Mouse (Mus musculus) MEL (cell line): ENCODE measurements around the gene Vsig2. TPM values are rescaled to one million over a fixed set of nuclear protein-coding genes. Genes with fewer than 3 reads are reported as not detected.

Experiments used
- DNase-seq: peaks from one replicate; pipeline ENCODE4 v3.0.0; 2011; ENCODE audit warnings: low read depth, low spot score
- H3K27ac ChIP-seq: 2 replicates; pipeline ENCODE4 v1.5.1; 2012; ENCODE audit warnings: low read depth, mild to moderate bottlenecking, control low read depth, low read length, moderate library complexity; ENCODE audit not compliant: control insufficient read depth
- H3K27me3 ChIP-seq, 2 experiments: fragments of 150-350 bp in 1 of 2; sonication (generic) in 1 of 2; 2 replicates each; pipeline ENCODE4 v1.6.1; 2012; ENCODE audit warnings: low read length in 2 of 2, mild to moderate bottlenecking in 2 of 2, improper control_type of control experiment in 1 of 2, moderate library complexity in 1 of 2; ENCODE audit not compliant: insufficient read depth in 2 of 2, control insufficient read depth in 1 of 2
- H3K36me3 ChIP-seq, 2 experiments: 2 replicates each; pipeline ENCODE4 v1.6.1; 2012 to 2014; ENCODE audit warnings: low read length in 2 of 2, improper control_type of control experiment in 1 of 2, inconsistent platforms in 1 of 2, mild to moderate bottlenecking in 1 of 2; ENCODE audit not compliant: insufficient read depth in 2 of 2, control insufficient read depth in 1 of 2
- H3K4me1 ChIP-seq, 2 experiments: fragments of 150-350 bp in 1 of 2; sonication (generic) in 1 of 2; 2 replicates each; pipeline ENCODE4 v1.6.1; 2012; ENCODE audit warnings: low read length in 2 of 2, improper control_type of control experiment in 1 of 2, mild to moderate bottlenecking in 1 of 2; ENCODE audit not compliant: insufficient read depth in 2 of 2, control insufficient read depth in 1 of 2
- H3K4me3 ChIP-seq, 2 experiments: fragments of 150-350 bp in 1 of 2; sonication (generic) in 1 of 2; 2 replicates each; pipeline ENCODE4 v1.5.1; 2012; ENCODE audit warnings: low read depth in 2 of 2, low read length in 2 of 2, mild to moderate bottlenecking in 2 of 2, moderate library complexity in 2 of 2, control low read depth in 1 of 2, improper control_type of control experiment in 1 of 2; ENCODE audit not compliant: control insufficient read depth in 1 of 2, insufficient read depth in 1 of 2
- H3K79me2 ChIP-seq: 2 replicates; pipeline ENCODE4 v1.6.1; 2012; ENCODE audit warnings: mild to moderate bottlenecking, low read length, moderate library complexity; ENCODE audit not compliant: control insufficient read depth, poor library complexity, insufficient read depth
- H3K9ac ChIP-seq: 2 replicates; pipeline ENCODE4 v1.6.1; 2012; ENCODE audit warnings: low read depth, mild to moderate bottlenecking, control low read depth, low read length, moderate library complexity; ENCODE audit not compliant: control insufficient read depth, poor library complexity, severe bottlenecking
- H3K9me3 ChIP-seq: fragments of 150-350 bp; sonication (generic); replicated peaks from 2 replicates; pipeline ENCODE4 v1.6.1; 2012; ENCODE audit warnings: mild to moderate bottlenecking, low read length, improper control_type of control experiment, moderate library complexity; ENCODE audit not compliant: insufficient read depth
- BHLHE40 ChIP-seq: IDR thresholded peaks from 2 replicates; pipeline ENCODE4 v1.6.1; 2012; ENCODE audit warnings: low read depth, mild to moderate bottlenecking, inconsistent platforms, low read length, improper control_type of control experiment, borderline replicate concordance
- CHD1 ChIP-seq: IDR thresholded peaks from 2 replicates; pipeline ENCODE4 v1.6.1; 2012; ENCODE audit warnings: low read depth, mild to moderate bottlenecking, inconsistent platforms, low read length, improper control_type of control experiment
- CTCF ChIP-seq, 3 experiments: IDR thresholded peaks in 2 of 3; conservative IDR thresholded peaks in 1 of 3; 2 replicates each; pipeline ENCODE4 v1.5.1; 2011 to 2012; ENCODE audit warnings: low read length in 3 of 3, low read depth in 2 of 3, mild to moderate bottlenecking in 2 of 3, improper control_type of control experiment in 1 of 3, inconsistent platforms in 1 of 3, mixed read lengths in 1 of 3, moderate library complexity in 1 of 3; ENCODE audit not compliant: control insufficient read depth in 1 of 3, insufficient read depth in 1 of 3, poor library complexity in 1 of 3, severe bottlenecking in 1 of 3
- E2F4 ChIP-seq: IDR thresholded peaks from 2 replicates; pipeline ENCODE4 v1.6.1; 2011; ENCODE audit warnings: low read depth, low read length, improper control_type of control experiment, borderline replicate concordance
- ELF1 ChIP-seq: IDR thresholded peaks from 2 replicates; pipeline ENCODE4 v1.6.1; 2014; ENCODE audit warnings: low read depth, mild to moderate bottlenecking, inconsistent platforms, low read length, improper control_type of control experiment, moderate library complexity
- EP300 ChIP-seq, 2 experiments: IDR thresholded peaks; 2 replicates each; pipeline ENCODE4 v1.6.1; 2011; ENCODE audit warnings: improper control_type of control experiment in 2 of 2, low read length in 2 of 2, low read depth in 1 of 2, mild to moderate bottlenecking in 1 of 2
- ETS1 ChIP-seq: IDR thresholded peaks from 2 replicates; pipeline ENCODE4 v1.6.1; 2012; ENCODE audit warnings: low read depth, mild to moderate bottlenecking, inconsistent platforms, low read length, improper control_type of control experiment, moderate library complexity
- GABPA ChIP-seq: IDR thresholded peaks from 2 replicates; pipeline ENCODE4 v1.6.1; 2012; ENCODE audit warnings: low read depth, mild to moderate bottlenecking, inconsistent platforms, low read length, improper control_type of control experiment, moderate library complexity
- HCFC1 ChIP-seq: IDR thresholded peaks from 2 replicates; pipeline ENCODE4 v1.6.1; 2012; ENCODE audit warnings: low read depth, mild to moderate bottlenecking, inconsistent platforms, low read length, improper control_type of control experiment, moderate library complexity
- JUND ChIP-seq: IDR thresholded peaks from 2 replicates; pipeline ENCODE4 v1.6.1; 2011; ENCODE audit warnings: low read depth, mild to moderate bottlenecking, improper control_type of control experiment, low read length
- MAFK ChIP-seq: IDR thresholded peaks from 2 replicates; pipeline ENCODE4 v1.6.1; 2011; ENCODE audit warnings: low read depth, mild to moderate bottlenecking, low read length, improper control_type of control experiment, borderline replicate concordance
- MAZ ChIP-seq: IDR thresholded peaks from 2 replicates; pipeline ENCODE4 v1.6.1; 2012; ENCODE audit warnings: low read depth, mild to moderate bottlenecking, inconsistent platforms, low read length, improper control_type of control experiment
- MYC ChIP-seq: IDR thresholded peaks from 2 replicates; pipeline ENCODE4 v1.6.1; 2011; ENCODE audit warnings: low read depth, mild to moderate bottlenecking, low read length, improper control_type of control experiment, moderate library complexity
- NELFE ChIP-seq: IDR thresholded peaks from 2 replicates; pipeline ENCODE4 v1.6.1; 2011; ENCODE audit warnings: low read depth, low read length, improper control_type of control experiment
- POLR2A ChIP-seq, 2 experiments: IDR thresholded peaks; 2 replicates each; pipeline ENCODE4 v1.6.1; 2011 to 2012; ENCODE audit warnings: low read length in 2 of 2, mild to moderate bottlenecking in 2 of 2, control low read depth in 1 of 2, improper control_type of control experiment in 1 of 2, low read depth in 1 of 2, moderate library complexity in 1 of 2; ENCODE audit not compliant: control insufficient read depth in 1 of 2, insufficient read depth in 1 of 2, poor library complexity in 1 of 2
- POLR2AphosphoS5 ChIP-seq: IDR thresholded peaks from 2 replicates; pipeline ENCODE4 v1.6.1; 2012; ENCODE audit warnings: low read depth, borderline replicate concordance, mild to moderate bottlenecking, inconsistent platforms, low read length, moderate library complexity, mixed read lengths
- RAD21 ChIP-seq: IDR thresholded peaks from 2 replicates; pipeline ENCODE4 v1.6.1; 2011; ENCODE audit warnings: mild to moderate bottlenecking, low read depth, low read length, improper control_type of control experiment
- RCOR1 ChIP-seq: IDR thresholded peaks from 2 replicates; pipeline ENCODE4 v1.6.1; 2012; ENCODE audit warnings: low read depth, mild to moderate bottlenecking, inconsistent platforms, low read length, improper control_type of control experiment
- SIN3A ChIP-seq: IDR thresholded peaks from 2 replicates; pipeline ENCODE4 v1.6.1; 2012; ENCODE audit warnings: low read length, improper control_type of control experiment, inconsistent platforms
- SMC3 ChIP-seq: IDR thresholded peaks from 2 replicates; pipeline ENCODE4 v1.6.1; 2011; ENCODE audit warnings: low read depth, low read length, improper control_type of control experiment
- TCF12 ChIP-seq: IDR thresholded peaks from 2 replicates; pipeline ENCODE4 v1.6.1; 2014; ENCODE audit warnings: low read depth, mild to moderate bottlenecking, inconsistent platforms, low read length, improper control_type of control experiment, moderate library complexity
- ZC3H11A ChIP-seq: IDR thresholded peaks from 2 replicates; pipeline ENCODE4 v1.6.1; 2012; ENCODE audit warnings: low read depth, mild to moderate bottlenecking, inconsistent platforms, low read length, improper control_type of control experiment
- ZKSCAN1 ChIP-seq: IDR thresholded peaks from 2 replicates; pipeline ENCODE4 v1.6.1; 2012; ENCODE audit warnings: low read depth, mild to moderate bottlenecking, inconsistent platforms, low read length, improper control_type of control experiment, moderate library complexity
- ZMIZ1 ChIP-seq: IDR thresholded peaks from 2 replicates; pipeline ENCODE4 v1.6.1; 2012; ENCODE audit warnings: low read depth, mild to moderate bottlenecking, inconsistent platforms, low read length, improper control_type of control experiment, moderate library complexity
- ZNF384 ChIP-seq: IDR thresholded peaks from 2 replicates; pipeline ENCODE4 v1.6.1; 2012; ENCODE audit warnings: low read depth, mild to moderate bottlenecking, inconsistent platforms, low read length, improper control_type of control experiment
- polyA plus RNA-seq, 2 experiments: library from polyadenylated mRNA; stranded (reverse) in 1 of 2; unstranded in 1 of 2; fragments of >175 nt in 1 of 2; fragments of >200 nt in 1 of 2; gene quantifications; 2 replicates each; pipeline versions ENCODE4 v1.2.1 to v1.2.4; 2012; ENCODE audit warnings: low replicate concordance in 2 of 2, low read depth in 1 of 2; ENCODE audit not compliant: insufficient read length in 2 of 2, insufficient read depth in 1 of 2, missing spikeins in 1 of 2
- total RNA-seq: library from RNA; depleted of rRNA; stranded (reverse); fragments of 300-350 nt; gene quantifications from 2 replicates; pipeline ENCODE4 v1.2.3, GENCODE M21; 2012

Vsig2 gene
- total and polyA plus RNA-seq, 3 experiments: 0.64 TPM; not detected in 2

DNA sequence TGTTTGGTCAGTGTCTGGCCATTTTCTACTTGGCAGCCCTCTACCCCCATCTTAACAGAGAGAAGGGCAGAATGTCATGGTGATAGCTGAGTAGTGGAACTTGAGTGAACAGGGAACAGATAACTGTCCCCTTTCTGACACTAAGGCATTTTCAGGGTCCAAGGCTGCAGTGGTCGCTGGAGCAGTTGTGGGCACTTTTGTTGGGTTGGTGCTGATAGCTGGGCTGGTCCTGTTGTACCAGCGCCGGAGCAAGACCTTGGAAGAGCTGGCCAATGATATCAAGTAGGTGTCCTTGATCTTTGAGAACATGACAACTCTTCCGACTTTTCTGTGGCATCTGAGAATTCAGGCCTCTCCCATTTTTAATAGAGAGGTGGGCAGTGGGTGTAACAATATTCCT lies 2.2 kb upstream of the Vsig2 start:
- Histone ChIP-seq H3K27ac (no peak overlapping the region), H3K4me1 (no peaks in the 10 kb centered on the region)
- TF ChIP-seq RCOR1: no peak
- no peak for TF ChIP-seq ZC3H11A
- TF ChIP-seq POLR2AphosphoS5: no peak
- TF ChIP-seq ETS1: no peak
- TF ChIP-seq ZNF384: no peak
- no peak for TF ChIP-seq RAD21
- TF ChIP-seq E2F4: no peak
- no peak for TF ChIP-seq NELFE
- no peak for TF ChIP-seq SMC3
- no peak for TF ChIP-seq TCF12
- no peak for TF ChIP-seq CHD1
- no peak for TF ChIP-seq MYC
- TF ChIP-seq, all 39 proteins: peak for 0
- Histone ChIP-seq H3K9me3 (no peaks in the 10 kb centered on the region), H3K4me3 (no peak overlapping the region), H3K27me3 (no peaks in the 10 kb centered on the region; a peak in 1 of 4 replicates), H3K79me2 (no peaks in the 10 kb centered on the region), H3K9ac (no peak overlapping the region), H3K36me3 (no peaks in the 10 kb centered on the region)
- DNase-seq: no peak

DNA sequence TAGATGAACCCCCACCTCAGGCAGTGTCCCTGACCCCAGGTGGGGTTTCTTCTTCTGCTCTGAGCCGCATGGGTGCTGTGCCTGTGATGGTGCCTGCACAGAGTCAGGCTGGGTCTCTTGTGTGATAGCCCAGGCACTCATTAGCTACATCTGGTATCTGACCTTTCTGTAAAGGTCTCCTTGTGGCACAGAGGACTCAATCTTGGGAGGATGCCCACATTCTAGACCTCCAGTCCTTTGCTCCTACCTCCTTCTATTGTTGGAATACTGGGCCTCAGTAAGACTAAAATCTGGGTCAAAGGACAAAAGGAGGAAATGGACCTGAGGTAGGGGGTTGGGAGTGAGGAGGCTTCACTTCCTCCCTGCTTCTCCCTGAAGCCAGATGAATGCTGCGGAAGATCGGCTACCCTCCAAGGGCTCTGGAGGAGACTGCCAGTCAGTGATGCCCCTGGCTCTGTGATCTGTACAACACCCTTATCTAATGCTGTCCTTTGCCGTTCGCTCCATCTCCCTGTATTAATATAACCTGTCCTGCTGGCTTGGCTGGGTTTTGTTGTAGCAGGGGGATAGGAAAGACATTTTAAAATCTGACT lies 1.3 kb upstream of the Vsig2 start:
- H3K9me3 ChIP-seq: no peaks in the 10 kb centered on the region
- DNase-seq: no peak
- H3K27ac ChIP-seq: no peak overlapping the region
- H3K4me1 ChIP-seq: no peaks in the 10 kb centered on the region
- no peaks in the 10 kb centered on the region; a peak in 1 of 4 replicates for H3K27me3 ChIP-seq
- TF ChIP-seq JUND: no peak
- no peak for TF ChIP-seq RCOR1
- no peak for TF ChIP-seq GABPA
- TF ChIP-seq CTCF (IDR thresholded peaks at IDR 0.05 in 2 of 3, conservative IDR thresholded peaks at IDR 0.05 in 1 of 3; ENCODE audit: control insufficient read depth in 1 of 3, insufficient read depth in 1 of 3, low read depth in 2 of 3, low read length in 3 of 3, poor library complexity in 1 of 3, severe bottlenecking in 1 of 3): no peak
- no peak for TF ChIP-seq RAD21
- TF ChIP-seq BHLHE40: no peak
- TF ChIP-seq ELF1: no peak
- TF ChIP-seq MAZ: no peak
- no peak for TF ChIP-seq MYC
- TF ChIP-seq MAFK: no peak
- TF ChIP-seq ETS1: no peak
- no peak for TF ChIP-seq HCFC1
- TF ChIP-seq POLR2A (IDR thresholded peaks at IDR 0.05; ENCODE audit: control insufficient read depth in 1 of 2, insufficient read depth in 1 of 2, low read depth in 1 of 2, low read length in 2 of 2, poor library complexity in 1 of 2): no peak
- no peak for TF ChIP-seq NELFE
- no peak for TF ChIP-seq EP300 (IDR thresholded peaks at IDR 0.05; ENCODE audit: low read depth in 1 of 2, low read length in 2 of 2)
- no peak for TF ChIP-seq ZKSCAN1
- no peak for TF ChIP-seq ZMIZ1
- no peak for TF ChIP-seq SIN3A
- H3K4me3 ChIP-seq: no peak overlapping the region
- no peaks in the 10 kb centered on the region for H3K36me3 ChIP-seq
- no peaks in the 10 kb centered on the region for H3K79me2 ChIP-seq
- no peak overlapping the region for H3K9ac ChIP-seq
